Mouse (Mus musculus): Measurements from ENCODE around the gene Snx17.

DNA sequence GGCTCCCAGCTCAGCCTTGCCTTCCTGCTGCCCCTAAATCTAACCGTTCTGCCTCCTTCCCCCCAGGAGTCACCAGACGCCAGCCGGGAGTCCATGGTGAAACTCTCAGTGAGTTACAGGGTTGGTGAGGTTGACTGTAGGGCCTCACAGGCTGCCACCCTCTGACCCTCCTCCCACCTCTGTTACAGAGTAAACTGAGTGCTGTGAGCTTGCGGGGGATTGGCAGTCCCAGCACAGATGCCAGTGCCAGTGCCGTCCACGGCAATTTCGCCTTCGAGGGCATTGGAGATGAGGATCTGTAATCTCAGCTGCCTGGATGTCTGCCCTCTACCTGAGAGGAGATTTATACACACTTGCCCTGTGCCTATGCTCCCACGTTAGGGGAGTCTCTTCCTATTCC is 5.1 kb downstream of the Snx17 start:
- TF ChIP-seq CTCF (IDR thresholded peaks at IDR 0.05; ENCODE audit: extremely low read depth, insufficient read depth, insufficient read length, insufficient replicate concordance) (no peak), POLR2A (IDR thresholded peaks at IDR 0.05; ENCODE audit: low read depth, low read length) (no peak)
